Mouse (Mus musculus) heart, postnatal 25 days (tissue): ENCODE results near the gene Sox13. TPM values are rescaled to one million over a fixed set of nuclear protein-coding genes. Genes with fewer than 3 reads are reported as not detected.
"Not testable (repeated sequence)": the region's sequence is repeated elsewhere in the genome, so short reads cannot be mapped to it uniquely, and the experiment has no call there.

ENCODE experiments used
- DNase-seq: peaks from one replicate; pipeline ENCODE4 v3.0.0; 2022; ENCODE audit warnings: low spot score
- intact Hi-C: fragments of 180-260 bp; cut with DNase I; formaldehyde crosslinking; loops from one replicate; pipeline ENCODE4 v1.15.1; 2025
- total RNA-seq, 2 experiments: library from RNA; stranded (reverse); gene quantifications; 2 replicates each; pipeline ENCODE4 v1.2.3; 2021

The Sox13 gene
- total RNA-seq, 2 experiments from 2014 or later, result 15.2 to 19.9 TPM

- intact Hi-C loops, result loop anchor here (5.0 kb wide), 1 partner anchor 178 kb away; no protein-coding TSS in a partner anchor
- no peak for DNase-seq
These were observed 74.0 kb downstream of the Sox13 start, which contains the start of gene Ren1 for GRCm38 (mm10) chr1:133350210-133350609. Gene Ren1 (plus strand): TSS chr1:133350510.

GRCm38 (mm10) chr1:133347693-133348520, 76.3 kb downstream of the Sox13 start:
- DNase-seq, result no peak
- intact Hi-C loops, result no loop called here

- intact Hi-C loops, result no loop called here
- no peak for DNase-seq
These were observed 77.0 kb downstream of the Sox13 start for GRCm38 (mm10) chr1:133347226-133347625.

- intact Hi-C loops, result no loop called here
- DNase-seq, result no peak
These were observed 77.6 kb downstream of the Sox13 start for GRCm38 (mm10) chr1:133346531-133346930.

GRCm38 (mm10) chr1:133344357-133344756, 79.8 kb downstream of the Sox13 start:
- intact Hi-C loops, result no loop called here
- no peak for DNase-seq

- intact Hi-C loops, DNase-seq: not testable (repeated sequence)
These were observed 83.8 kb downstream of the Sox13 start for GRCm38 (mm10) chr1:133340403-133340802.

- intact Hi-C loops, result no loop called here
- DNase-seq, result no peak
These were observed 90.2 kb downstream of the Sox13 start for GRCm38 (mm10) chr1:133333937-133334336.

GRCm38 (mm10) chr1:133332656-133333430, 91.3 kb downstream of the Sox13 start:
- DNase-seq, result no peak
- intact Hi-C loops, result no loop called here

Other genes starting within 250 kb of the Sox13 start
- not detected for gene Golt1a, start 114.6 kb downstream of the Sox13 start, total RNA-seq
- gene Kiss1, start 102.5 kb downstream of the Sox13 start, total RNA-seq, result not detected
- gene Ren1, start 73.9 kb downstream of the Sox13 start, total RNA-seq, result under 1 TPM; 0.21 to 0.28 TPM
- gene Etnk2, start 60.8 kb downstream of the Sox13 start, total RNA-seq, result under 1 TPM; 0.45 to 0.57 TPM
- 10 to 100 TPM; 69.7 to 75.6 TPM for gene Snrpe, start 185.9 kb upstream of the Sox13 start, total RNA-seq
- 1 to 10 TPM; 5.7 to 8.3 TPM for gene Zbed6, start 236.5 kb upstream of the Sox13 start, total RNA-seq
- 10 to 100 TPM; 15.7 to 15.9 TPM for gene Gm38394, start 236.9 kb upstream of the Sox13 start, total RNA-seq